8 mouse cellular contexts compared by ENCODE assay signal in genomic region chr7:19443344-19443743, GRCm38 (mm10). TPM values are rescaled to one million over a fixed set of nuclear protein-coding genes. Genes with fewer than 3 reads are reported as not detected.
DNase-seq lines count a peak whose midpoint lies in the region; ATAC-seq and TF ChIP-seq lines count a peak whose summit lies in the region.

No protein-coding gene starts in this region.

- no peaks in the 10 kb centered on the region for H3K9me3 ChIP-seq in kidney, embryonic 14.5 days (ENCODE audit: control insufficient read depth, low read length)

- H3K36me3 ChIP-seq in thymus, adult 2 months (ENCODE audit: control insufficient read depth, insufficient read depth, low read length), result peaks cover 23% of the 10 kb centered on the region
- H3K36me3 ChIP-seq in kidney, embryonic 14.5 days (ENCODE audit: control insufficient read depth, insufficient read depth, low read length), result peaks cover 61% of the 10 kb centered on the region

- ATAC-seq in granulocyte monocyte progenitor cell, adult 5-6 weeks (replicated peaks; ENCODE audit: poor library complexity, severe bottlenecking), result peak; percentile 72
- peak; percentile 73 for ATAC-seq in kidney, embryonic 14.5 days (ENCODE audit: low FRiP score, low TSS enrichment)
- ATAC-seq in monocyte, adult 5-6 weeks (replicated peaks; ENCODE audit: insufficient number of reproducible peaks, low FRiP score, low TSS enrichment, poor library complexity, severe bottlenecking), result peak; percentile 77

- peak; percentile 71 for DNase-seq in thymus, adult 2 months
- DNase-seq in thymus, adult 18-20 months, result no peak
- DNase-seq in embryo, embryonic 11 days, result peak; percentile 78
- DNase-seq in liver, result peak; percentile 75
- DNase-seq in spleen, postnatal 14 days (ENCODE audit: low spot score in 2 of 2), result peak; percentile 48 to 78

- H3K4me2 ChIP-seq in kidney, embryonic 14.5 days (replicated peaks; ENCODE audit: low read depth, low read length), result no peak overlapping the region

- H3K27me3 ChIP-seq in thymus, adult 2 months (ENCODE audit: control insufficient read depth, insufficient read depth, low read length), result no peaks in the 10 kb centered on the region
- H3K27me3 ChIP-seq in kidney, embryonic 14.5 days (ENCODE audit: control insufficient read depth, insufficient read depth, low read length), result no peaks in the 10 kb centered on the region

- no peak overlapping the region for H3K9ac ChIP-seq in kidney, embryonic 14.5 days (ENCODE audit: low read depth, low read length)

- H3K4me1 ChIP-seq in thymus, adult 2 months (replicated peaks; ENCODE audit: control insufficient read depth, insufficient read depth, low read length), result no peaks in the 10 kb centered on the region
- H3K4me1 ChIP-seq in kidney, embryonic 14.5 days (ENCODE audit: control insufficient read depth, insufficient read depth, low read length), result no peaks in the 10 kb centered on the region

- H3K27ac ChIP-seq in thymus, adult 2 months (ENCODE audit: control insufficient read depth, insufficient read depth, low read length), result no peak overlapping the region
- H3K27ac ChIP-seq in kidney, embryonic 14.5 days (ENCODE audit: low read depth, low read length), result no peak overlapping the region

- no peak for TF ChIP-seq POLR2A in thymus, adult 2 months (IDR thresholded peaks at IDR 0.05; ENCODE audit: control insufficient read depth, extremely low read depth, insufficient read depth, low read length, poor library complexity)

- TF ChIP-seq CTCF in thymus, adult 2 months (IDR thresholded peaks at IDR 0.05; ENCODE audit: borderline replicate concordance, control insufficient read depth, extremely low read depth, insufficient read depth, low read length, poor library complexity), result no peak

- H3K4me3 ChIP-seq in thymus, adult 2 months (ENCODE audit: control insufficient read depth, insufficient read depth, low read length), result no peak overlapping the region
- H3K4me3 ChIP-seq in kidney, embryonic 14.5 days (ENCODE audit: low read length), result no peak overlapping the region

- 59% methylated on average over 3 of the region's 3 CpGs for WGBS in thymus, adult 2 months
- 33% methylated on average over 3 of the region's 3 CpGs for WGBS in kidney, embryonic 14.5 days

RNA-seq across cellular contexts. Expression of gene Mark4, which starts 15.3 kb away (rescaled TPM):
- polyA plus RNA-seq in thymus, adult 2 months (2012; rRNA removed), result 36.3 and 48.8 TPM in 2 replicates
- 9.1 and 10.8 TPM in 2 replicates for total RNA-seq in granulocyte monocyte progenitor cell, adult 5-6 weeks (2014; fragmentation: Nextera tagmentation)
- total RNA-seq in granulocyte monocyte progenitor cell, adult 5-6 weeks (2017), result 2.5 and 3.8 TPM in 2 replicates
- polyA plus RNA-seq in kidney, embryonic 14.5 days (2014; fragmentation: Nextera tagmentation; extraction: Ambion mirVana), result 10.4 and 12.1 TPM in 2 replicates
- 9.0 to 21.1 TPM (median 9.6 TPM) in 3 replicates for total RNA-seq in monocyte, adult 5-6 weeks (2017)

RNA-seq across cellular contexts. Expression of gene Exoc3l2, which starts 19.8 kb away (rescaled TPM):
- 0.94 and 1.0 TPM in 2 replicates for polyA plus RNA-seq in thymus, adult 2 months (2012; rRNA removed)
- 1.0 and 2.5 TPM in 2 replicates for total RNA-seq in granulocyte monocyte progenitor cell, adult 5-6 weeks (2014; fragmentation: Nextera tagmentation)
- total RNA-seq in granulocyte monocyte progenitor cell, adult 5-6 weeks (2017), result 0.95 TPM in 1 of 2 replicates, not detected in the other
- polyA plus RNA-seq in kidney, embryonic 14.5 days (2014; fragmentation: Nextera tagmentation; extraction: Ambion mirVana), result 3.5 and 3.7 TPM in 2 replicates
- total RNA-seq in monocyte, adult 5-6 weeks (2017), result 0.11 to 1.4 TPM (median 0.49 TPM) in 3 replicates

RNA-seq across cellular contexts. Expression of gene Ckm, which starts 38.8 kb away (rescaled TPM):
- 19.3 and 332 TPM in 2 replicates for polyA plus RNA-seq in thymus, adult 2 months (2012; rRNA removed)
- total RNA-seq in granulocyte monocyte progenitor cell, adult 5-6 weeks (2014; fragmentation: Nextera tagmentation), result 0.85 TPM in 1 of 2 replicates, not detected in the other
- total RNA-seq in granulocyte monocyte progenitor cell, adult 5-6 weeks (2017), result 1.5 and 3.0 TPM in 2 replicates
- polyA plus RNA-seq in kidney, embryonic 14.5 days (2014; fragmentation: Nextera tagmentation; extraction: Ambion mirVana), result 0.20 and 0.69 TPM in 2 replicates
- total RNA-seq in monocyte, adult 5-6 weeks (2017), result not detected in 3 replicates

RNA-seq across cellular contexts. Expression of gene Klc3, which starts 39.4 kb away (rescaled TPM):
- polyA plus RNA-seq in thymus, adult 2 months (2012; rRNA removed), result 73.1 and 87.0 TPM in 2 replicates
- not detected in 2 replicates for total RNA-seq in granulocyte monocyte progenitor cell, adult 5-6 weeks (2014; fragmentation: Nextera tagmentation)
- not detected in 2 replicates for total RNA-seq in granulocyte monocyte progenitor cell, adult 5-6 weeks (2017)
- 5.7 and 6.7 TPM in 2 replicates for polyA plus RNA-seq in kidney, embryonic 14.5 days (2014; fragmentation: Nextera tagmentation; extraction: Ambion mirVana)
- total RNA-seq in monocyte, adult 5-6 weeks (2017), result 1.6 TPM in 2 of 3 replicates, not detected in the other

Comparison
In these comparisons a context has a peak if more than half of its experiments do, and no peak if none do; other contexts are left out.
1. DNase-seq: peak in thymus, adult 2 months (single experiment), embryo, embryonic 11 days (single experiment), liver (single experiment) and spleen, postnatal 14 days (2 of 2); none in thymus, adult 18-20 months (0 of 2).
2. Peak in every context shown above with its lines, with median percentiles within 50 percentile points of each other: ATAC-seq.